Mouse (Mus musculus): ENCODE results near the gene Ppp1r3d. TPM values are rescaled to one million over a fixed set of nuclear protein-coding genes. Genes with fewer than 3 reads are reported as not detected.

Gene Ppp1r3d
- polyA plus RNA-seq, 1 experiment from 2014 or later, result 3.6 TPM

DNA sequence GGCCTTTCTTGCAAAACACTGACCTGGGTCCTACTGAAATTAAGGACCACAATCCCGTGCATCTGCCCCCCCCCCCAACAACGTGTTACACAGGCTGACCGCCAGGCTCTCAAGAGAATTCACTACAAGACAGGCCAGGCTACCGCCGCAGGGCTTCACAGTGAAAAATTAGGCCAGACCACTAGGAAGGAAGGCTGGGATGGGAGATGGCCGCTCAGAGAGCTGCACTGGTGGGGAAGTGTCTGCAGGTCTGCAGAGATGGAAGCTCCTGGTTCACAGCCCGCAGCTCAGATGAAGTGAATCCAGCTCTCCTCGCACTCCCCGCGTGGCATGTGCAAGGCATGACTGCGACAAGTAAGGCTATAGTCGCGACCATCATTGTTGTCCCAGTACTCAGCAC is 1.2 kb downstream of the Ppp1r3d start:
- Histone ChIP-seq H3K36me3 (peaks cover 3% of the 10 kb centered on the region; the same call in 1 of the 2 replicates), H3K4me3 (peak overlapping the region; percentile 70), H3K27me3 (peaks cover 25% of the 10 kb centered on the region), H3K9me3 (no peaks in the 10 kb centered on the region), H3K27ac (no peak overlapping the region), H3K4me2 (replicated peaks) (peak overlapping the region; percentile 99), H3K4me1 (peaks cover 26% of the 10 kb centered on the region), H3K9ac (no peak overlapping the region)
- WGBS, result 63% methylated on average over 13 of the region's 13 CpGs
- ATAC-seq (ENCODE audit: low FRiP score, low read depth), result no peak

DNA sequence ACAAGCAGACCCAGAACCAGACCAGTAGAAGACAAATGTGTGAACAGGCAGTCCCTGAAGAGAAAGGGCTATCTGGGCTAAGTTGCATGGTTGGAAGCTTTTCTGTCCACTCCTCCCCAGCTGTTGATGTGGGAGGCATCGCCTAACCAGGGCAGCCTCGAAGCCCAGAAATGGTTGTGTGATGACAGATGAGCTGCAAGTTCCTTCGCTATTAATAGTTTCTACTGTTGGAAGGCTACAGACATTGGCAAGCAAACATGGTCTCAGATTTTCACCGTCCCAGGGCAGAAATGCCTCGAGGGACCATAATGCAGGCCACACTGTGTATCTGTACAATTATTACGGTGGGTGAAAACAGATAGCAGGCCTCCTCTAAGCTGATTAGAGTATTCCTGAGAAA is 1.7 kb downstream of the Ppp1r3d start:
- 64% methylated on average over 6 of the region's 6 CpGs for WGBS
- Histone ChIP-seq H3K36me3 (no peaks in the 10 kb centered on the region), H3K27ac (no peak overlapping the region), H3K4me3 (no peak overlapping the region), H3K4me2 (replicated peaks) (0 out of 2 replicates have a peak overlapping the region, but pooled peaks have one; percentile 7), H3K9me3 (no peaks in the 10 kb centered on the region), H3K9ac (no peak overlapping the region), H3K4me1 (peaks cover 26% of the 10 kb centered on the region), H3K27me3 (peaks cover 25% of the 10 kb centered on the region)
- no peak for ATAC-seq (ENCODE audit: low FRiP score, low read depth)

DNA sequence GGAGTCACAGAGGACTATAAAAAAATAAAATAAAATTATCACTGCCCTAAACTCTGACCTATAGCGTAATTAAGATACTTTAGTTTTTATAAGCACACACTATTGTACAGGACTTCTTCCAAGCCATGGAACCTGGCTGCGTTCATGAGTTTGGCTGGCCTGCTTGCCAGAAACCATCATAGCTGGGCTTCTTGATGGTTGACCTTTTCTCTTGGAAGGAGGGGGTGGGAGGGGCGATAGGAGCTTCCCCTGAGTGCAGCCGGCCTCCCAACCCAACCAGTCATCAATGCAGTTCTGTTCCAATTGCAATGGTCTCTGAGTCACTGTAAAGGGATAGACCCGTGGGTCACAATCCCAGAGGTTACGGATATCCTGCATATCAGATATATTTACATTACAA is 4.0 kb downstream of the Ppp1r3d start:
- no peak overlapping the region for H3K27ac ChIP-seq
- peaks cover 23% of the 10 kb centered on the region for H3K4me1 ChIP-seq
- H3K36me3 ChIP-seq, result no peaks in the 10 kb centered on the region
- H3K27me3 ChIP-seq, result peaks cover 25% of the 10 kb centered on the region
- WGBS, result 77% methylated on average over 6 of the region's 6 CpGs
- no peak overlapping the region for H3K9ac ChIP-seq
- no peak overlapping the region for H3K4me2 ChIP-seq (replicated peaks)
- no peak overlapping the region for H3K4me3 ChIP-seq
- no peaks in the 10 kb centered on the region for H3K9me3 ChIP-seq
- no peak for ATAC-seq (ENCODE audit: low FRiP score, low read depth)

DNA sequence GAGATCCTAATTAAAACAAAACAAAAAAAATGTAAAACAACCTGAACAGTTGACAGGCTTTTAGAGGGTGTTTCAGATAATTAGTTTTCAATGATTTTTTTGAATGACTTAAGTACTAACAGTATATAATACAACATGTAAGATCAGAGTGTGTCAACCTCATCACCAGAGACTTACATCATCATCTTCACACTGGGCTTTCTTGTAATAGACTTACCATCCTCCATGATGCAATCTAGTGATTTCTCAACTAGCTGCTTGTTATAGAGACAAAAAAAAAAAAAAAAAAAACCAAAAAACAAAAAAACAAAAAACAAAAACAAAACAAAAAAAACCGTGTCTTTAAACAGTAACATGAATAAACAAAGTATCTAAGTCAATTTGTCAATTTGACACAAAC is 5.2 kb downstream of the Ppp1r3d start:
- ATAC-seq (ENCODE audit: low FRiP score, low read depth), result no peak
- 52% methylated on average over 1 of the region's 1 CpGs for WGBS
- Histone ChIP-seq H3K4me1 (peaks cover 15% of the 10 kb centered on the region), H3K4me2 (replicated peaks) (no peak overlapping the region), H3K27ac (no peak overlapping the region), H3K27me3 (peaks cover 24% of the 10 kb centered on the region), H3K36me3 (no peaks in the 10 kb centered on the region), H3K9ac (no peak overlapping the region), H3K9me3 (no peaks in the 10 kb centered on the region), H3K4me3 (no peak overlapping the region)

DNA sequence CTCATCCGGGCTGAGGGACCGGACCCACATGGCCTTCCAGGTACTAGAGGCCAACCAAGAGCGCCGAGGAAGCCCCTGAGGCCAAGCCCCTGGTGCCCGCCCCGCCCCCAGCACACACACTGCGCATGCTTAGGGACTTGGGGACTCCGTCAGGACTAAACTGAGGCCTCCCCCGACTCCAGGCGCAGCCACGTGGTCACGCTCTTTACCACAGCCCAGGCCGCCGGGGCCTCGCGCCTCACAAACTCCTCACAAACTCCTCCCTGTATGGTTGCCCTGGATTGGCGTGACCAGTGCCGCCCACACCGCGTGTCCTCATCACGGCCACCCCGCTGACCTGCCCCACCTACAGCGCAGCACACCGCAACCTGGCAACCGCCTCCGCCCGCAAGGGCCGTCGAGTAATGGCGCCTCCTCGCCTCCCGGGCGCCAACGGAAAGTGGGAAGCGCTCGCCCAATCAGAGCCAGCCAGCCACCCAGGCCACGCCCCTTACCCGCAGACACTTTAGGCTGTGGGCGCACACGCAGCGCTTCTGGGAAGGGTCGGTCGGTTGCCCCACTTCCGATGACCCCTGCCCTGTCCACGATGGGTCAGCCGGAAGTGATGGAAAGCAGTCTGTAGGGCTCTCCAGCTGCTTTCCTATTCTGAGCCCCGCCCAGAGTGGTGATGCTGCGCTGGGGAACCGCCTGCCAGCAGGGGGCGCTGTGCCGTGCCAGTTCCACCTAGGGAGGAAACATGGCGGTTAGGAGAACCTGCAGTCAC is 7.0 kb downstream of the Ppp1r3d start, which contains the start of gene Sycp2:
Gene Sycp2, minus strand, starts transcription at position 633 of the 763 bp plus-strand sequence.
- ATAC-seq (ENCODE audit: low FRiP score, low read depth), result peak; percentile 48
- peaks cover 7% of the 10 kb centered on the region for H3K27me3 ChIP-seq
- no peaks in the 10 kb centered on the region for H3K9me3 ChIP-seq
- peaks cover 5% of the 10 kb centered on the region; the same call in 1 of the 2 replicates for H3K4me1 ChIP-seq
- H3K9ac ChIP-seq, result no peak within 1 kb of the TSS
- no peak within 1 kb of the TSS for H3K27ac ChIP-seq
- no peak within 1 kb of the TSS for H3K4me3 ChIP-seq
- H3K4me2 ChIP-seq (replicated peaks), result no peak within 1 kb of the TSS
- 81% methylated on average over 52 of the region's 52 CpGs for WGBS
- no peaks in the 10 kb centered on the region for H3K36me3 ChIP-seq

Other genes with a start within 250 kb of the Ppp1r3d start
- gene Sycp2, start 6.8 kb downstream of the Ppp1r3d start, polyA plus RNA-seq (2015; fragmentation: Nextera tagmentation; extraction: Ambion mirVana), result 0.09 and 0.20 TPM in 2 replicates
- 4.9 and 6.0 TPM in 2 replicates for gene Fam217b, start 52 bp upstream of the Ppp1r3d start, polyA plus RNA-seq (2015; fragmentation: Nextera tagmentation; extraction: Ambion mirVana)
- gene Cdh26, start 16.1 kb upstream of the Ppp1r3d start, polyA plus RNA-seq (2015; fragmentation: Nextera tagmentation; extraction: Ambion mirVana), result 0.13 and 0.42 TPM in 2 replicates

All from limb, embryonic 13.5 days (tissue).